Mouse (Mus musculus): ENCODE results near the gene Fes.
A peak's percentile ranks its signal among the peaks of the same experiment; 100 is the strongest.
"Not testable (repeated sequence)": the region's sequence is repeated elsewhere in the genome, so short reads cannot be mapped to it uniquely, and the experiment has no call there.

Gene Fes

GRCm38 (mm10) chr7:80404101-80404894, 16.6 kb upstream of the Fes start:
- DNase-seq (ENCODE audit: low read depth, low spot score), result no peak

GRCm38 (mm10) chr7:80403551-80403950, 15.8 kb upstream of the Fes start:
- no peak for DNase-seq (ENCODE audit: low read depth, low spot score)

GRCm38 (mm10) chr7:80402651-80403321, 15.0 kb upstream of the Fes start:
- DNase-seq (ENCODE audit: low read depth, low spot score), result peak; percentile 52

GRCm38 (mm10) chr7:80401860-80402641, 14.3 kb upstream of the Fes start:
- DNase-seq (ENCODE audit: low read depth, low spot score), result peak; percentile 41

- DNase-seq (ENCODE audit: low read depth, low spot score), result no peak
Observed at GRCm38 (mm10) chr7:80401041-80401859, 13.5 kb upstream of the Fes start.

- DNase-seq (ENCODE audit: low read depth, low spot score), result no peak
Observed at GRCm38 (mm10) chr7:80400571-80400970, 12.8 kb upstream of the Fes start.

- DNase-seq (ENCODE audit: low read depth, low spot score), result no peak
Observed at GRCm38 (mm10) chr7:80400099-80400498, 12.4 kb upstream of the Fes start.

GRCm38 (mm10) chr7:80398654-80399444, 11.1 kb upstream of the Fes start:
- DNase-seq (ENCODE audit: low read depth, low spot score), result no peak

- no peak for DNase-seq (ENCODE audit: low read depth, low spot score)
Observed at GRCm38 (mm10) chr7:80397986-80398385, 10.2 kb upstream of the Fes start.

GRCm38 (mm10) chr7:80396427-80396826, 8.7 kb upstream of the Fes start:
- DNase-seq (ENCODE audit: low read depth, low spot score), result not testable (repeated sequence)

- no peak for DNase-seq (ENCODE audit: low read depth, low spot score)
Observed at GRCm38 (mm10) chr7:80394600-80394999, 6.9 kb upstream of the Fes start.

GRCm38 (mm10) chr7:80392119-80392518, 4.4 kb upstream of the Fes start:
- DNase-seq (ENCODE audit: low read depth, low spot score), result no peak

- DNase-seq (ENCODE audit: low read depth, low spot score), result no peak
Observed at GRCm38 (mm10) chr7:80387033-80387632, 613 bp downstream of the Fes start.

- DNase-seq (ENCODE audit: low read depth, low spot score), result peak; percentile 94
Observed at GRCm38 (mm10) chr7:80386235-80386930, 1.4 kb downstream of the Fes start.

- DNase-seq (ENCODE audit: low read depth, low spot score), result no peak
Observed at GRCm38 (mm10) chr7:80382919-80383318, 4.8 kb downstream of the Fes start.

GRCm38 (mm10) chr7:80379531-80379930, 8.2 kb downstream of the Fes start:
- DNase-seq (ENCODE audit: low read depth, low spot score), result no peak

- DNase-seq (ENCODE audit: low read depth, low spot score), result peak; percentile 68
Observed at GRCm38 (mm10) chr7:80377471-80377870, 10.3 kb downstream of the Fes start.

GRCm38 (mm10) chr7:80376192-80376591, 11.6 kb downstream of the Fes start:
- DNase-seq (ENCODE audit: low read depth, low spot score), result no peak

GRCm38 (mm10) chr7:80375376-80376039, 12.2 kb downstream of the Fes start:
- DNase-seq (ENCODE audit: low read depth, low spot score), result no peak
